Mouse (Mus musculus): Measurements from ENCODE around the gene Sp1. TPM values are rescaled to one million over a fixed set of nuclear protein-coding genes. Genes with fewer than 3 reads are reported as not detected.

Sp1 gene
- polyA plus RNA-seq, 1 experiment from 2014 or later = 13.9 TPM

DNA sequence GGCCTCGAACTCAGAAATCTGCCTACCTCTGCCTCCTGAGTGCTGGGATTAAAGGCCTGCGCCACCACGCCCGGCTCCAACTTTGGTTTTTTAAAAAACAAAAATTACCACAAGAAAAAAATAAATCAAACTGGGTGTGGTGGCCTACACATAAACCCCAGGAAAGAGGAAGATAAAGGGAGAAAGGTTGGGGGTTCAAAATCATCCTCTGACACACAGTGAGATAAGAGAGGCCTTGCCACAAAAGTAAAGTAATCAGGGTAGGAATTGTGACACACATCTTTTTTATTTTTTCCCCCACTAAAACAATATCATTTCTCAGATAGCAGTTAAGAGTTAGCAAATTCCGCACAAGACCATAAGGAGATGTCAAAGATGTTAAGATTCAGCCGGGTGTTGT, 22.3 kb upstream of the Sp1 start:
- H3K9ac ChIP-seq (replicated peaks; ENCODE audit: low read length) = no peak overlapping the region
- no peaks in the 10 kb centered on the region for H3K4me1 ChIP-seq (ENCODE audit: control insufficient read depth, insufficient read depth, low read length)
- no peak overlapping the region for H3K27ac ChIP-seq (replicated peaks; ENCODE audit: low read depth, low read length)
- H3K4me2 ChIP-seq (ENCODE audit: low read depth, low read length) = no peak overlapping the region
- H3K9me3 ChIP-seq (replicated peaks; ENCODE audit: control insufficient read depth, low read length) = no peaks in the 10 kb centered on the region
- ATAC-seq (replicated peaks; ENCODE audit: insufficient number of reproducible peaks, low FRiP score, low TSS enrichment, low read depth) (no peak), DNase-seq (ENCODE audit: low spot score) (no peak)
- H3K27me3 ChIP-seq (ENCODE audit: control insufficient read depth, insufficient read depth, low read length) = no peaks in the 10 kb centered on the region
- 89% methylated on average over 6 of the region's 6 CpGs for WGBS
- no peak overlapping the region for H3K4me3 ChIP-seq (ENCODE audit: low read depth, low read length)
- no peaks in the 10 kb centered on the region for H3K36me3 ChIP-seq (replicated peaks; ENCODE audit: control insufficient read depth, insufficient read depth, low read depth, low read length)

GRCm38 (mm10) chr15:102386640-102387039, 19.3 kb upstream of the Sp1 start:
- no peak for DNase-seq (ENCODE audit: low spot score)
- Histone ChIP-seq H3K27ac (replicated peaks; ENCODE audit: low read depth, low read length) (no peak overlapping the region), H3K4me1 (ENCODE audit: control insufficient read depth, insufficient read depth, low read length) (no peaks in the 10 kb centered on the region), H3K36me3 (replicated peaks; ENCODE audit: control insufficient read depth, insufficient read depth, low read depth, low read length) (no peaks in the 10 kb centered on the region), H3K4me3 (ENCODE audit: low read depth, low read length) (no peak overlapping the region), H3K27me3 (ENCODE audit: control insufficient read depth, insufficient read depth, low read length) (no peaks in the 10 kb centered on the region), H3K9ac (replicated peaks; ENCODE audit: low read length) (no peak overlapping the region), H3K9me3 (replicated peaks; ENCODE audit: control insufficient read depth, low read length) (no peaks in the 10 kb centered on the region), H3K4me2 (ENCODE audit: low read depth, low read length) (no peak overlapping the region)
- 51% methylated on average over 9 of the region's 9 CpGs for WGBS
- ATAC-seq (replicated peaks; ENCODE audit: insufficient number of reproducible peaks, low FRiP score, low TSS enrichment, low read depth) = no peak

GRCm38 (mm10) chr15:102388942-102389341, 17.0 kb upstream of the Sp1 start:
- H3K4me1 ChIP-seq (ENCODE audit: control insufficient read depth, insufficient read depth, low read length) = no peaks in the 10 kb centered on the region
- WGBS = 83% methylated on average over 3 of the region's 3 CpGs
- H3K36me3 ChIP-seq (replicated peaks; ENCODE audit: control insufficient read depth, insufficient read depth, low read depth, low read length) = no peaks in the 10 kb centered on the region
- H3K27ac ChIP-seq (replicated peaks; ENCODE audit: low read depth, low read length) = no peak overlapping the region
- no peaks in the 10 kb centered on the region for H3K27me3 ChIP-seq (ENCODE audit: control insufficient read depth, insufficient read depth, low read length)
- no peak for DNase-seq (ENCODE audit: low spot score)
- no peak overlapping the region for H3K9ac ChIP-seq (replicated peaks; ENCODE audit: low read length)
- H3K4me3 ChIP-seq (ENCODE audit: low read depth, low read length) = no peak overlapping the region
- H3K9me3 ChIP-seq (replicated peaks; ENCODE audit: control insufficient read depth, low read length) = no peaks in the 10 kb centered on the region
- no peak for ATAC-seq (replicated peaks; ENCODE audit: insufficient number of reproducible peaks, low FRiP score, low TSS enrichment, low read depth)
- no peak overlapping the region for H3K4me2 ChIP-seq (ENCODE audit: low read depth, low read length)

GRCm38 (mm10) chr15:102392520-102392919, 13.4 kb upstream of the Sp1 start:
- WGBS = 51% methylated on average over 2 of the region's 2 CpGs
- Histone ChIP-seq H3K27ac (replicated peaks; ENCODE audit: low read depth, low read length) (no peak overlapping the region), H3K4me3 (ENCODE audit: low read depth, low read length) (no peak overlapping the region), H3K27me3 (ENCODE audit: control insufficient read depth, insufficient read depth, low read length) (no peaks in the 10 kb centered on the region), H3K9me3 (replicated peaks; ENCODE audit: control insufficient read depth, low read length) (no peaks in the 10 kb centered on the region), H3K4me1 (ENCODE audit: control insufficient read depth, insufficient read depth, low read length) (no peaks in the 10 kb centered on the region), H3K4me2 (ENCODE audit: low read depth, low read length) (no peak overlapping the region), H3K36me3 (replicated peaks; ENCODE audit: control insufficient read depth, insufficient read depth, low read depth, low read length) (no peaks in the 10 kb centered on the region), H3K9ac (replicated peaks; ENCODE audit: low read length) (no peak overlapping the region)
- DNase-seq (ENCODE audit: low spot score) (no peak), ATAC-seq (replicated peaks; ENCODE audit: insufficient number of reproducible peaks, low FRiP score, low TSS enrichment, low read depth) (no peak)

- no peak overlapping the region for H3K4me2 ChIP-seq (ENCODE audit: low read depth, low read length)
- no peaks in the 10 kb centered on the region for H3K27me3 ChIP-seq (ENCODE audit: control insufficient read depth, insufficient read depth, low read length)
- DNase-seq (ENCODE audit: low spot score) = peak; percentile 40
- H3K4me1 ChIP-seq (ENCODE audit: control insufficient read depth, insufficient read depth, low read length) = no peaks in the 10 kb centered on the region; the same call in 1 of the 2 replicates
- H3K27ac ChIP-seq (replicated peaks; ENCODE audit: low read depth, low read length) = no peak overlapping the region
- ATAC-seq (replicated peaks; ENCODE audit: insufficient number of reproducible peaks, low FRiP score, low TSS enrichment, low read depth) = no peak
- H3K4me3 ChIP-seq (ENCODE audit: low read depth, low read length) = no peak overlapping the region
- H3K9ac ChIP-seq (replicated peaks; ENCODE audit: low read length) = no peak overlapping the region
- no peaks in the 10 kb centered on the region for H3K9me3 ChIP-seq (replicated peaks; ENCODE audit: control insufficient read depth, low read length)
- no peaks in the 10 kb centered on the region for H3K36me3 ChIP-seq (replicated peaks; ENCODE audit: control insufficient read depth, insufficient read depth, low read depth, low read length)
Observed at GRCm38 (mm10) chr15:102393584-102394014, 12.3 kb upstream of the Sp1 start.

- Histone ChIP-seq H3K27ac (replicated peaks; ENCODE audit: low read depth, low read length) (no peak overlapping the region), H3K4me1 (ENCODE audit: control insufficient read depth, insufficient read depth, low read length) (no peaks in the 10 kb centered on the region; the same call in 1 of the 2 replicates), H3K36me3 (replicated peaks; ENCODE audit: control insufficient read depth, insufficient read depth, low read depth, low read length) (no peaks in the 10 kb centered on the region), H3K4me3 (ENCODE audit: low read depth, low read length) (no peak overlapping the region), H3K9me3 (replicated peaks; ENCODE audit: control insufficient read depth, low read length) (no peaks in the 10 kb centered on the region), H3K4me2 (ENCODE audit: low read depth, low read length) (no peak overlapping the region), H3K9ac (replicated peaks; ENCODE audit: low read length) (no peak overlapping the region), H3K27me3 (ENCODE audit: control insufficient read depth, insufficient read depth, low read length) (no peaks in the 10 kb centered on the region)
- ATAC-seq (replicated peaks; ENCODE audit: insufficient number of reproducible peaks, low FRiP score, low TSS enrichment, low read depth) (0 out of 2 replicates have a peak, but pooled peaks have one; percentile 25), DNase-seq (ENCODE audit: low spot score) (no peak)
- WGBS = 4% methylated on average over 3 of the region's 3 CpGs
Observed at GRCm38 (mm10) chr15:102395061-102395460, 10.9 kb upstream of the Sp1 start.

- Histone ChIP-seq H3K27ac (replicated peaks; ENCODE audit: low read depth, low read length) (no peak overlapping the region), H3K27me3 (ENCODE audit: control insufficient read depth, insufficient read depth, low read length) (no peaks in the 10 kb centered on the region), H3K4me1 (ENCODE audit: control insufficient read depth, insufficient read depth, low read length) (no peaks in the 10 kb centered on the region; the same call in 1 of the 2 replicates), H3K9me3 (replicated peaks; ENCODE audit: control insufficient read depth, low read length) (no peaks in the 10 kb centered on the region), H3K9ac (replicated peaks; ENCODE audit: low read length) (no peak overlapping the region), H3K4me2 (ENCODE audit: low read depth, low read length) (no peak overlapping the region), H3K36me3 (replicated peaks; ENCODE audit: control insufficient read depth, insufficient read depth, low read depth, low read length) (no peaks in the 10 kb centered on the region), H3K4me3 (ENCODE audit: low read depth, low read length) (no peak overlapping the region)
- 22% methylated on average over 5 of the region's 5 CpGs for WGBS
- DNase-seq (ENCODE audit: low spot score) = peak; percentile 14
- ATAC-seq (replicated peaks; ENCODE audit: insufficient number of reproducible peaks, low FRiP score, low TSS enrichment, low read depth) = no peak
Observed at GRCm38 (mm10) chr15:102398629-102399028, 7.3 kb upstream of the Sp1 start.

GRCm38 (mm10) chr15:102399229-102400221, 6.4 kb upstream of the Sp1 start:
- Histone ChIP-seq H3K4me3 (ENCODE audit: low read depth, low read length) (peak overlapping the region; percentile 34), H3K27ac (replicated peaks; ENCODE audit: low read depth, low read length) (peak overlapping the region; percentile 63), H3K36me3 (replicated peaks; ENCODE audit: control insufficient read depth, insufficient read depth, low read depth, low read length) (no peaks in the 10 kb centered on the region), H3K4me1 (ENCODE audit: control insufficient read depth, insufficient read depth, low read length) (no peaks in the 10 kb centered on the region; the same call in 1 of the 2 replicates), H3K9me3 (replicated peaks; ENCODE audit: control insufficient read depth, low read length) (no peaks in the 10 kb centered on the region), H3K9ac (replicated peaks; ENCODE audit: low read length) (peak overlapping the region; percentile 65), H3K27me3 (ENCODE audit: control insufficient read depth, insufficient read depth, low read length) (no peaks in the 10 kb centered on the region), H3K4me2 (ENCODE audit: low read depth, low read length) (peak overlapping the region; percentile 70)
- ATAC-seq (replicated peaks; ENCODE audit: insufficient number of reproducible peaks, low FRiP score, low TSS enrichment, low read depth) (peak; percentile 80; the same call in 1 of the 2 replicates), DNase-seq (ENCODE audit: low spot score) (peak; percentile 81)
- 3% methylated on average over 34 of the region's 34 CpGs for WGBS
